Mouse (Mus musculus) cerebellum, postnatal 4 days (tissue): ENCODE results near the gene Psmd1.

Experiments
- DNase-seq, 2 experiments: peaks; one replicate each; pipeline ENCODE4 v3.0.0; 2022; ENCODE audit warnings: low spot score in 2 of 2, mixed read lengths in 1 of 2

The Psmd1 gene

DNA sequence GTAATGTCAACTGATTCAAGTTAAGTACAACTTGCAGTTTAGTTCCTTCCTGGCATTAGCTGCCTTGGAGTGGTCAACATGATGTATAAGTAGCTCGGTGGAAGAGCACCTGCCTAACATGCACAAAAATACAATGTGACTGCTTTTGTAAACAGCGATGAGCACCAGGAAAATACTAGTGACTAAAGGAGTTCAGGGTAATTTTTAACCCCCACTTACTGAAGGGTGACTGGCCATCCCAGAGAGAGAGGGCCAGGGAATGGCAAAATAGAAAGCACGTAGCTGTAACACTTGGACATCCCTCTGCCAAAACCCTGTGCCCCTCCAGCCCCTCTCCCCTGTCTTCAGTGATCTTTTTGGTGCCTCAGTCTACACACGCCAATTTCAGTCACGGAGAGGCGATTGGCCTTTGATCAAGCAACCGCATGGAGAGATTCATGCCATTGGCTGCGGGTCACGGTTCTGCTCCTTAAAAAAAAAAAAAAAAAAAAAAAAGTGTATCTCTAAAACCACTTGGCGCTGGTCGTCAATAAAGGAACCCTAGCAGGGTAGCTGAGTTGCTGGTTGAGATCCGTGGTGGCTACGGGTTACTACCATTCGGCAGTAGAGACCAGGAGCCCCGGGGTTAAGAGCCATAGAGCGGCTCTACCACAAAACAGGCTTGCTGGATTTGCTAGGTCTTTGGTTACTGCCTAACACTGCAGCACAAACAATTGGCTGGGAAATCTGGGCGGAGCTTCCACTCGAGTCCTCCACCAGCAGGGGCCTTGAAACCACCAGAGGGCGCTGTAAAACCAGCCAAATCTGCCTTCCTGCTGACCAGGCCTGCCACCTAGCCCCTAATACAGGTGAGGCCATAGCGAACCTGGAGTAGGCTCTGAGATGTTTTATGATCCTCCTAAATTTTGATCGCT, 5.1 kb upstream of the Psmd1 start:
- DNase-seq: peak; percentile 87 to 95

DNA sequence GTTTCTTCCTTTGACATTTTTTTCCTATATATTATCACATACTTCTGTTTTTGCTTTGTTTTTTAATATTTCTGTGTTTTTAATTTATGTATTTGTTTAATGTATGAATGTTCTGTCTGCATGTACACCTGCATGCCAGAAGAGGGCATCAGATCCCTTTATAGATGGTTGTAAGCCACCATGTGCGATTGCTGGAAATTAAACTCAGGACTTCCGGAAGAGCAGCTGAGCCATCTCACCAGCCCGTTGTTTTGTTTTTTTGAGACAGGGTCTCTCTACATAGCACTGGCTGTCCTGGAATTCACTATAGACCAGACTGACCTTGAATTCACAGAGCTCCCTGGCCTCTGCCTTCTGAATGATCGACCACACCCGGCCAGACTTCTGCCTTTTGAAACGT, 1.7 kb upstream of the Psmd1 start:
- no peak for DNase-seq

DNA sequence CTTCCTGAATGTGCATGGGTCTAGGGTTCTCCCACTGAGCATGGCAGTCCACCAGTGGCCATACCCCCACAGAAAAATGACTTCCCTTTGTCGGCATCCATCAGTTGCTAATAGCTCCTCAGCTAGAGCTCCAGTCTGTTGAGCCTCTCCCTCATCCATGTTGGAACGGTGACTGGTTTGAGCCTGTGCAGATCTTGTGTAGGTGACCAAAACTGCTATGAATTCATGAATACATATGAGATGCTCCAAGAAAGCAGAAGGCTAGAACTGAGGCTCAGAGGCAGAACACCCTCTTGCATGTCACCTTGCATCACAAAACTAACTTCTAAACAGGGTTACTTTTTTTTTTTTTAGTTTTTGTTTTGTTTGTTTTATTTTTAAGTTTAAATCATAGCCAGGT, 12.4 kb downstream of the Psmd1 start:
- DNase-seq: no peak

DNA sequence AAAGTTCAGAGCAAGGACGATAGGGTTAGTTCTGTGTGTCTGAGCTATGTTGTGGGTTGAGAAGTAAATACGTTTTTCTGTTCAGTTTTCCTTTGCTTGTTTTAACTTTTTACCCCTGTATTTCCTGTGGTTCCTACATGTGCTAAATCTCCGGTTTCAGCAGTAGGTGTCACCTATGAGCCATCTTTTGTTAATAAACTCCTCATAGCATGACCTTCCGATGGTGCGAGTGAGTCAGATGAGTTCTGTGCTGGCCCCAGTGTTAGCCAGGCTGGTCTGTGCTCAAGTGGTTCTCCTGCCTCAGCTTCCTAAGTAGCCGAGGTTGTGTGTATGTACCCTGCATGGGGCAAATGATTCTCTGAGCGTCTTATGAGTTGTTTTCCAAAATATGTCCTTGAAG, 30.2 kb downstream of the Psmd1 start:
- no peak for DNase-seq

DNA sequence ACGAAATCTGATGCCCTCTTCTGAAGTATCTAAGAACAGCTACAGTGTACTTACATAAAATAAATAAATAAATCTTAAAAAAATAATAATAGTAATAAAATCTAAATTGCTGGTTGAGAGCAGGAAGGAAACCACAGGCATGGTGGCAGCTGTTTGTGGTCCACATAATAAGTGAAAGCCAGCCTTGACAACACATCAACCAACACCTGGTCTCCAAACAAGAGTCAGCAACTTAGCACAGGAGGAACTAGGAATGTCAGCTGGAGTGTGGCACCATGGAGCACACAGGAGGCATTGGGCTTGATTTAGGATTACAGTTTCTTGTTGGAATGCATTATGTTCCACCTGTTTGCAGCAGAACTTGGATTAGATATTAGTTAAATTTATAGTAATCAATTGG, 40.9 kb downstream of the Psmd1 start:
- no peak for DNase-seq

DNA sequence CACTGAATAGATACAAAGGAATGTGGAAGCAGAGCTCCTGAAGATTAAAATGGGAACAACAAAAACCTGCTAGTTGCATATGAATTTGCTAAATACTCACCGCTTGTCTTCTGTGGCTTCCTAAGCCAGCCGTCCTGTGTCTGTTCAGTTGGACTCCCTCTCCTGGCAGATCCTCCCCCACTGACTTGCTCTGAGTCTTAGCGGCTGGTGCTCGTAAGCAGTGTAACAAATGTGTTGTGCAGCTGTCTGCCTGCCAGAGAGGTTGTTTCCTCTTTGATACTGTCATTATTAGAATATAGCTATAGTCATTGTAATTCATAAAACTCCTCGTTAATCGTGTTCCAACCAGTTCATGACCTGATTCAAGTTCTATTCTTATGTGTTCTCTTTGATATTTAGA, 47.6 kb downstream of the Psmd1 start, which contains the start of gene Htr2b:
Gene Htr2b (minus strand): TSS at position 192 of the 400 bp plus-strand sequence.
- no peak for DNase-seq

DNA sequence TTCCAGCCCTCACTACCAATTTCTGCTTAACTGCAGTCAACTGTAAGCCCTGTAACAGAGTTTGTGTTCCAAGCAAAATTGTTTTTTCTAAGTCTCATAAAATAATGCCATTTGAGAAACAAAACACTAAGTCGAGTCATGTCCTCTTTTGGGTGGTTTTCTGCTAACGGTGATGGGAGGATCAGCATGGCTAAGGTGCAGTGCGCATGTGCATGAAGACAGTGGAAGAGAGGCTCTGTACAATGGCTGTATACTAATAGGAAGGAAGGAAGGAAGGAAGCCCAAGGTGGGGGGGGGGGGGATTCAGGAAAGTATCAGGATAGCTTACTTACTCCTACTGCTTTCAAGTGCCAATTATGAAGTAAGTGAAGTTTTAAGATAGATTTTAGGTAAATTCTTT, 50.0 kb downstream of the Psmd1 start:
- DNase-seq: no peak

DNA sequence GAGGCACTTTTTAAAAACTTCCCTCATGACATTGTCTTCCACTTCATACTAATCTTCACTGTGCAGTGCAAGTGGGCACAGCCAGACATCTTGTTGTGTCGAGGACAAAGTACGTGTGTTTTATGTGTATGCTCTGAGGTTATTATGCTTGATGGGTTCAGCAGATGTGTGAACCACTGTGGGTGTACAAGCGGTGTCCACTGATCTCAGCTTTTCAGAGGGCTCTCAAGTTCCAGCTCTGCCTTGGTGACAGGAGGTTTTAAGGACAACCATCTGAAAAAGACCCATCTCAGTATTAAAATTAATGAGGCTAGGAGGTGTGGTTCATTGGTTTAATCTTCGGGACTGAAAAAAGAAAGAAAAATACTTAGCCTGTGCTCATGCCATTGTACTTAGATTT, 55.4 kb downstream of the Psmd1 start:
- no peak for DNase-seq

DNA sequence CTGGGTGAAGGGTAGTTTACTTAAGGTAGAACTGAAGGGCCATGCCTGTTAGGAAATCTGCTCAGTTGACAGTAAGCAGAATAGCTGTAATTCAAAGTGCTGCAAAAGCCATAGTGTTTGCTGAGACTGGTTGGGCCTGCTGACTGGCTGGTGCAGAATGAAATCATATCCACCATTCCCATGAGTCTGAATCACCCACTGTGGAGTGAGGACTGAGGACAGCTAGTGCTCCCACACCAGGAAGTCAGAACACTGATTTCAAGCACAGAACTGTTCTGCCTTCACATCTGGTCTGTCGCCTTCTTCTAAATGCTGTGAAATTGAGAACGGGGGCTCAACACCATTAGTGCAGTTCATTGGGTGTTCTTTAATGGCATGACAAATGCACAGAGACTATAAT, 61.8 kb downstream of the Psmd1 start:
- DNase-seq: no peak

DNA sequence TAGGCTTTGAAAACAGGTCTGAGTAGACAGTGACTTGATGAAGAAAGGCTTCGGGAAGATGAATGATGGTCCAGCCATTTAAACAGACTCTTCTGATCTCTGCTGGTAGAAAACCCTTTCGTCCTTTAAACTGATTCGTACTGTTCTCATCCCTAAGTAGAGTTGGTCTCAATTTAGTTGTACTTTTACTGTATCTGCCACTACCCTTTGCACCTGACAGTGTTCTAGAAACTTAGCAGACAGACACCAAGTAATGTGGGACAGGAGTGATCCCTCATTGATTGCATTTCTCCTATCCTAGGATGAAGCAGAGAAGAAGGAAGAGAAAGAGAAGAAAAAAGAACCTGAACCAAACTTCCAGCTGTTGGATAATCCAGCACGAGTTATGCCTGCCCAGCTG, 69.2 kb downstream of the Psmd1 start, which contains the start of gene Gm21972:
Gene Gm21972 (plus strand): TSS at position 301 of the 400 bp plus-strand sequence.
- DNase-seq: no peak

DNA sequence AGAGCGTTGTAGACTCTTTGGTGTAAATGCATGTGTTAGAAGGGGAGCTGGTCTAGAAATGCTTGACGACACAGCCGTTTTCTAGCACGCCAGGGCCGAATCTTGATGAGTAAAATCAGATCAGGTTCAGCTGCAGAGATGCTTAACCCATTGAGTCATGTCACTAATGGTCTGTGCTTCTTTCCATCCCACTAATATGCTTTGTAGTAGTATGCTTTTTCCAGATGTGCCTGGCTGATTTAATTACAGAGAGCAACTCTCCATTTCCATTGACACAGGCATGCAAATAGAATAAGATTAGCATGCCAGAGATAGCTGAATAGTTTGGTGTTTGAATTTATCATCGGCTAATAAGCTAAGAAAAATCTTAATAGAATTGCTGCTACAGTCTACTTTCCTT, 71.1 kb downstream of the Psmd1 start:
- DNase-seq: no peak

DNA sequence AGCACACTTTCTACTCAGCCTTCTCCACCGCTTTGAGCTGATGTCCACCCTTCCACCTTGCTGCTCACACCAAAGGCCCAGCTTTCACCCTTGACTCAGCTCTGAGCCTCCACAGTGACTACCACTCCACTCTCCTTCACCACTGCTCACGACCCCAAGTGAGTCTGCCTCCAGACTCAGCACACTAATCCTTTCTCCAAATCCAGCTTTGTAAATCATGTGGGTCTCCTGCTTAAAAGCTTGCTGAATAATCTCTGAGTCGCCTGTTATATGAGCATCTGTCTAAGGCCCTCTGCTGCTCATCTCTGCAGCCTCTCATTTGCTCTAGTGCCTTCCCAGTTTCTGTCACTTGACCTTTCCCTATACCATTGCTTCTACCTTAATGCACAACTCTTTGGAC, 76.9 kb downstream of the Psmd1 start:
- no peak for DNase-seq

DNA sequence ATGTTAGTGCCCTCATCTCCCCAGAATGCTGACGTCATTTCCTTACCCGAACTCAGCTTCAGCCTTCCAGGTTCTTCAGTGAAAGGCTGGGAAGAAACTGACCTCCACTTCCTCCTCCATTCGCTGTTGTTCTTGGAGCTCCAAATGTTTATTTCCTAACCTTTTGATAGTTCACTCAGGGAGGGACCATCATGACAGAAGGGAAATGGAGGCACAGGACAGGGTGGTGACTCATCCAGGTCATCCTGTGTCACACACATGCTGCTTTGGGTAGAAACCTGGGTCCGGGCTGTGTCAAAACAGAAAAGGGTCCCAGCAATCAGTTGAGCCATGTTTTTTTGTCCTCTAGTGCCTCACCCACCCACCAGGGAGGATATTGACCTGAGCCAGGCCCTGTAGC, 79.0 kb downstream of the Psmd1 start:
- DNase-seq: no peak

DNA sequence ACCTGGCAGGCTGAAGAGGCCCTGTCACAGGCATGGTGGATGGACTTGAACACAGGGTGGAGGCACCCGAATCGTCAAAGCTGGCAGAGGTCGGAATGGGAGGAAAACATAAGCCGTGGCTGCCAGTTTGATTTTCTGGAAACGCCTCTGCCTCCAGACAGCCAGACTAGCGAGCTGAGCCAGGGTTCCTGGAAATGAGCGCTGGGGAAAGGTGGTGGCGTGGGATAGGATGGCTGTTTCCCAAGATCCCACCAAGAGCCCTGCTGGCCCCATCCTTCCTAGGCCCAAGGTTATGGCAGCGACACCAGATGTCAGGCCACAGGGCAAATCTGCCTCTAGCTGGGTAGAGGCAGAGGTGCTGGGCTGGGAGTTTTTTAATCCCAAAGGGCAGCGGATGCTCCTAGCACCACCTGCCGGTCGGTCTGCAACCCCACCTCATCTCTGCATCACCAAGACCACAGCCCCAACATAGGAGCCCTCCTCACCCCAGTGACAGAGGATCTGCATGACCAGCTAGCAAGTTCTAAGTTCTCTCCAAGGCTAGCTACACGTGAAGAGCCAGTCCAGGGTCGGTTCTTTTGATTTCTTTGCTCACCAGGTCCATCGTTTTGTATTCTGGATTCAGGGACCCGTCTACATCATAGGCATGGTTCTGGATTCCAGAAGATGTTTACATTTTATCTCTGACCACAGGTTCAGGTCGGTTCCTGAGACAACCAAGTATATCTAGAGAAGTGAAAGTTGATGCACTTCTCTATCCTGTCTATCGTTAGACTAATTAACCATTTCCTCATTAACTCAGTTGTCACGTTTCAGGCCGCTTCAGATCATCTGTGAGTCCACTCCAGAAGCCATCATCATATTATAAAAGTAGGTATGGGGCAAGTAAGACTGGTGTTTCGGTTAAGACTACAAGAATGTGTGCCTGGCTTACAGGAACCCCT, 80.1 kb downstream of the Psmd1 start:
- no peak for DNase-seq

DNA sequence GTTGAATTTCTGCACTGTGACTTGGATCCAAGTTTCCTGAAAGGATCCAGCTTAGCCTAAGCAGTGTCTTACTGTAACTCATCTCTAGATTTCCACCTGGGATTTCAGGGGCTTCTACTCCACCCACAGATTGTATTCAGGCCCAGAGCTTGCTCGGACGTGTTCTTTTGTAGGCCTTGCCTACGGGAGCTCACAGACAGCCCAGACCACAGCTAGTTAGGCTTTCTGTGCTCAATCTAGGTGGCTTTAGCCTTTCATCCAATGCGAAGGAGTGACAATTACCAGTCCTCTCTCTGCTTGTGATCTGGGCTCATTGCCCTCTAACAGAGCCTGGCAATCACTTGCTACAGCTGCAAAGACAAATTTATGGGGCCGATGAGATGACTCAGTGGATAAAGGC, 82.1 kb downstream of the Psmd1 start:
- no peak for DNase-seq

DNA sequence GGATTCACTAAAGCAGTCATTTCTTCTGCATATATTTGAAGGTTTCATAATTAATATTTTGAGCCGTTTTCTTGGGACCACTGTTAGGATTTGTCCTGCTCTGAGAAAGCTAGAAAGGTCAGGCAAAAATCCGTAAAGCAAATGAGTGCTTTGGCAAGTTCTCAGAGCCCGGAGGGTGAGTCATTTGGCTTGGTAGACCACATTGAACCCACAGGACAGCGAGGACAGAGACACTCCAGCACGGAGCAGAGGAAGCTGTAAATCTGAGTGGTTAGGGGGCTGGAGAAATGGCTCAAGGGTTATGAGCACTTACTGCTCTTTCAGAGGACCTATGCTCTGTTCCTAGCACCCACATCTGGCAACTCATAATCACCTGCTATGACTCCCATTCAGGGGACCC, 83.4 kb downstream of the Psmd1 start:
- no peak for DNase-seq

DNA sequence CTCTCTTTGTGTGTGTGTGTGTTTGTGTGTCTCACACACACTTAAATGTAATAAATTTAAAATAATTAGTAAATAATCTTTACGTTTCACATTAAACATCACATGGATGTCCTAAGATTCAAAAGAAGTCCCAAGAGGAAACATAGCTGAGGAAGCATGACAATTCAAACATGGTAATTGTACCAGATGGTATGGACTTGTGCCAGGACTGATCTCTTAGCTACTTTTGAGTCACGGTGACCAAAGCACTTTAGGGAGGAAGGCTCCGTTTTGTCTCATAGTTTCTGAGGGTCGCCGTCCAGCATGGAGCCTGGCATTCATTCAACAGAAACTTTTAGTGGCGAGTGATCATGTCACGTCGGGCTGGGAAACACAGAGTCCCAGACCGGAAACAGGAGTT, 84.0 kb downstream of the Psmd1 start:
- DNase-seq: no peak

DNA sequence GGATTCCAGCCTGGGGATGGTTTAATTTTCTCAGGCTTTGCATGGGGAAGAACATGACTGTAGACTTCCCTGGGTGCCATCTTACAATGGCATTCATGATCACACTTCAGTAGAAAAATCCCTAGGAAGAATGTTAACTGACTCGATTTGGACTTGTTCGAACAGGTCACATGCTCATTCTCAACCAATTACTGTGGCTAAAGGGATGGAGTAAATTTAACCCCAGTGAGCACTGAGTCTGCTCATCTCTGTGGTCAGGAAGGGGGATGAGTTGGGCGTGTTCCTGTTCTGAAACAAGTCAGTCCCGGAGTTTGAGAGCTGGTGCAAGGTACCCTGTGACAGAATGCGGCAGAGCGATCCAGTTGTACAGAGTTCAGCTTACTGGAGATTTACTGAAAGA, 86.7 kb downstream of the Psmd1 start:
- no peak for DNase-seq

DNA sequence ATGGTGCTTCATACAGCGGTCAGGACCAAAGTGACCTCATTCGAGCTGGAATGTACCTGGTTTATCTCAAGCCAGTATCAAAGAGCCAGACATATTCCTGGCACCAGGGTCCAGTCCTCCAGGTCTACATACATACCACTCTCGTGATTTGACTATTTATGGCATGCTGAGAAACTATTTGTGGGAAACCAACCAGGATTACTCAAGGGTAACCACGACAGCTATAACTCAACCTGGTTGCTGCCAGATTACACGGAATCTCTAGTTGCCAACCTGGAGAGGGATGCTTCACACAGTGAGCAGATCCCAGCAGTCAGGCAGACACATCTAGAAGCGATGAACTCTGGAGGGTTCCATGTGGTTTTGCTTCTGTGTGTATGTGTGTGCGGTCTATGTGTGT, 87.2 kb downstream of the Psmd1 start:
- no peak for DNase-seq

DNA sequence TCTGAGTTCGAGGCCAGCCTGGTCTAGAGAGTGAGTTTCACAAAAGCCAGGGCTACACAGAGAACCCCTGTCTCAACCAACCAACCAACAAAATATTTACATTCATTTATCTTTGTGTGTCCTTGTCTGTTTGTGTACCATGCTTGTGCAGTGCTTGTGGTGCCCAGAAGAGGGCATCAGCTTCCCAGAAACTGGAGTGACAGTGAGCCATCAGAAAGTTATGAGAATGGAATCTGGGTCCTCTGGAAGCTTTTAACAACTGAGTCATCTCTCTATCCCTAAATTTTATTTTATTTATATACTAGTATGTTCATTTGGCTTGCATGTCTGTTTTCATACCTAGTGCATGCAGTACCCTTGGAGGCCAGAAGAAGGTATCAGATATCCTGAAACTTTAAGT, 88.4 kb downstream of the Psmd1 start:
- no peak for DNase-seq

DNA sequence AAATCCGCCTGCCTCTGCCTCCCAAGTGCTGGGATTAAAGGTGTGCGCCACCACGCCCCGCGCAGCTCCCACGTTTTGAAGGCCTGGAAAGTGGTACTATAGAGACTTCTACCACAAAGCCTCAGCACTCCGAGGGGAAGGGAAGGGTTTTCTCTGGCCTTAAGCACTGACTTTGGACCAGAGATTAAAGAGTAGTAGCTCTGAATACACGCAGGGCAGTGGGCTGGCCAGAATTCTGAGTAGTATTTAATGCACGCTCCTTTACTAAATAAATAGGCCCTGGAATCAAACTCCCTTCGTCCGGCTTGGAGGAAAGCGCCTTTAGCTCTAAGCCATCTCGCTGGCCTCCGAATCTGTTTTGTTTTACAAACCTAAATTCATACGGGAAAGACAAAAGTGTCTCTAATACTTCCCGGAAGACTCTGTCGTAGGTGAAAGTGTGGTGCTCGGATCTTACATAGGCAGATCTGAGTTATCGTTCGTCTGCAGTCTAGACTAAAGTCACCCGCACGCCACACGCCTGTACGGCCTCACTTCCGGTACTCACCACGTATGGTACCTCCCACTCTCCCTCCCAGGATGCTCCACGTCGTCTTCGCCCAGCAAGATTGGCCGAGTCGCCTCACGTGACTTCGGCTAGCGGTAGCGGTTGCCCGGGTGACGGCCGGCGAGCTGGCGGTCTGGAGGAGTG, 90.1 kb downstream of the Psmd1 start, which contains the start of gene Armc9:
Gene Armc9 (plus strand): TSS at position 648 of the 691 bp plus-strand sequence.
- peak; percentile 81 to 91 for DNase-seq

DNA sequence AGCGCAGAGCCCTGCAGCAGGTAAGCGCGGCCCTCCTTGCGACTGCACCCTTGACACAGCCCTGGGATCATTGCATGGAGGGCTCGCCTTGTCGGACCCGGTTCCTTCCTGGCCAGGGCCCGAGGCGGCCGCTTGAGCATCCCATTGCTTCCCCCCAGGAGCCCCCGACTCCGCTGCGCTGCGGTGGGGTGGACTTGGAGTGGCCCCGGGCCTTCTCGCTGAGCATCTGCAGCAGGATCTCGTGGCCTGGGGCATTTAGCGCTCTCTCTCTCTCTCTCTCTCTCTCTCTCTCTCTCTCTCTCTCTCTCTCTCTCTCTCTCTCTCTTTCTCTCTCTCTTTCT, 90.6 kb downstream of the Psmd1 start:
- no peak for DNase-seq
